Mouse (Mus musculus) left cerebral cortex, adult 2 months (tissue): ENCODE data around the gene Slc4a4. TPM values are rescaled to one million over a fixed set of nuclear protein-coding genes. Genes with fewer than 3 reads are reported as not detected.
A peak's percentile ranks its signal among the peaks of the same experiment; 100 is the strongest.

Experiments used
- DNase-seq, 2 experiments: peaks; one replicate each; pipeline ENCODE4 v3.0.0; 2021 to 2022; ENCODE audit warnings: low spot score in 2 of 2, mixed read lengths in 1 of 2; ENCODE audit errors: extremely low spot score in 1 of 2
- H3K27ac ChIP-seq: fragments of 200-600 bp; 2 replicates; pipeline ENCODE4 v1.8.1; 2022
- H3K4me3 ChIP-seq: fragments of 200-600 bp; 2 replicates; pipeline ENCODE4 v1.8.1; 2022
- CTCF ChIP-seq: fragments of 200-600 bp; IDR thresholded peaks from 2 replicates; pipeline ENCODE4 v1.8.1; 2022; ENCODE audit warnings: antibody characterized with exemption, mild to moderate bottlenecking, moderate library complexity
- intact Hi-C: fragments of 180-260 bp; cut with DNase I; formaldehyde crosslinking; loops from one replicate; pipeline ENCODE4 v1.15.1; 2025
- total RNA-seq, 2 experiments: library from RNA; stranded (reverse); gene quantifications; 2 replicates each; pipeline ENCODE4 v1.2.3; 2021

Slc4a4 gene
- total RNA-seq, 2 experiments from 2014 or later, result 104 to 119 TPM

- no peak overlapping the region for H3K27ac ChIP-seq
- no peak overlapping the region for H3K4me3 ChIP-seq
These were observed 175.7 kb downstream of the Slc4a4 start for GRCm38 (mm10) chr5:89062286-89062685.

GRCm38 (mm10) chr5:89067111-89067510, 180.5 kb downstream of the Slc4a4 start:
- intact Hi-C loops, result no loop called here
- no peak for TF ChIP-seq CTCF
- Histone ChIP-seq H3K27ac (no peak overlapping the region), H3K4me3 (no peak overlapping the region)
- no peak for DNase-seq

More at GRCm38 (mm10) chr5:89062286-89062685, 175.7 kb downstream of the Slc4a4 start:
- DNase-seq, result no peak
- intact Hi-C loops, result no loop called here
- TF ChIP-seq CTCF, result no peak

GRCm38 (mm10) chr5:89068072-89068471, 181.5 kb downstream of the Slc4a4 start:
- no peak overlapping the region for H3K27ac ChIP-seq

GRCm38 (mm10) chr5:89070051-89070450, 183.4 kb downstream of the Slc4a4 start:
- intact Hi-C loops, result no loop called here
- DNase-seq, result no peak
- Histone ChIP-seq H3K4me3 (no peak overlapping the region), H3K27ac (no peak overlapping the region)
- TF ChIP-seq CTCF, result no peak

More at GRCm38 (mm10) chr5:89068072-89068471, 181.5 kb downstream of the Slc4a4 start:
- intact Hi-C loops, result no loop called here
- TF ChIP-seq CTCF, result no peak
- DNase-seq, result no peak
- no peak overlapping the region for H3K4me3 ChIP-seq

GRCm38 (mm10) chr5:89071957-89072356, 185.3 kb downstream of the Slc4a4 start:
- DNase-seq, result no peak
- no peak overlapping the region for H3K4me3 ChIP-seq
- intact Hi-C loops, result no loop called here
- TF ChIP-seq CTCF, result no peak
- H3K27ac ChIP-seq, result no peak overlapping the region

GRCm38 (mm10) chr5:89077711-89078110, 191.1 kb downstream of the Slc4a4 start:
- no peak overlapping the region for H3K27ac ChIP-seq
- DNase-seq, result no peak
- intact Hi-C loops, result no loop called here
- H3K4me3 ChIP-seq, result no peak overlapping the region
- TF ChIP-seq CTCF, result no peak

- intact Hi-C loops, result no loop called here
- no peak overlapping the region for H3K27ac ChIP-seq
- TF ChIP-seq CTCF, result no peak
- no peak for DNase-seq
- H3K4me3 ChIP-seq, result no peak overlapping the region
These were observed 196.9 kb downstream of the Slc4a4 start for GRCm38 (mm10) chr5:89083476-89083875.

GRCm38 (mm10) chr5:89087916-89088315, 201.3 kb downstream of the Slc4a4 start:
- TF ChIP-seq CTCF, result no peak
- H3K27ac ChIP-seq, result peak overlapping the region; percentile 60
- DNase-seq, result no peak
- intact Hi-C loops, result no loop called here
- no peak overlapping the region for H3K4me3 ChIP-seq

GRCm38 (mm10) chr5:89088462-89088861, 201.8 kb downstream of the Slc4a4 start:
- Histone ChIP-seq H3K4me3 (0 out of 2 replicates have a peak overlapping the region, but pooled peaks have one; percentile 4), H3K27ac (peak overlapping the region; percentile 60)
- DNase-seq, result peak in 1 of 2 experiments; percentile 21
- no peak for TF ChIP-seq CTCF
- intact Hi-C loops, result no loop called here

- Histone ChIP-seq H3K27ac (no peak overlapping the region), H3K4me3 (no peak overlapping the region)
- intact Hi-C loops, result no loop called here
- TF ChIP-seq CTCF, result no peak
- no peak for DNase-seq
These were observed 203.5 kb downstream of the Slc4a4 start for GRCm38 (mm10) chr5:89090131-89090530.

- DNase-seq, result no peak
- no peak for TF ChIP-seq CTCF
- intact Hi-C loops, result no loop called here
- Histone ChIP-seq H3K4me3 (no peak overlapping the region), H3K27ac (no peak overlapping the region)
These were observed 209.8 kb downstream of the Slc4a4 start for GRCm38 (mm10) chr5:89096371-89096770.

GRCm38 (mm10) chr5:89097291-89097690, 210.7 kb downstream of the Slc4a4 start:
- DNase-seq, result peak in 1 of 2 experiments; percentile 7
- TF ChIP-seq CTCF, result no peak
- Histone ChIP-seq H3K27ac (no peak overlapping the region), H3K4me3 (no peak overlapping the region)
- intact Hi-C loops, result no loop called here

- DNase-seq, result no peak
- intact Hi-C loops, result no loop called here
- TF ChIP-seq CTCF, result no peak
- Histone ChIP-seq H3K27ac (no peak overlapping the region), H3K4me3 (no peak overlapping the region)
These were observed 211.5 kb downstream of the Slc4a4 start for GRCm38 (mm10) chr5:89098121-89098520.
